Mouse (Mus musculus) hindbrain, postnatal 0 days (tissue): ENCODE data around the gene Mbnl2. TPM values are rescaled to one million over a fixed set of nuclear protein-coding genes. Genes with fewer than 3 reads are reported as not detected.

ENCODE experiments used
- ATAC-seq: fragments of 200-750 bp; cut with Nextera tagmentation; 2 replicates; pipeline ENCODE4 v1.8.0; 2017; ENCODE audit warnings: mild to moderate bottlenecking, moderate TSS enrichment, moderate library complexity
- DNase-seq: peaks from one replicate; pipeline ENCODE4 v3.0.0-alpha.2; 2015; ENCODE audit warnings: low spot score
- H3K27ac ChIP-seq: fragments of 300-500 bp; sonication (generic); 2 replicates; pipeline ENCODE4 v1.5.1; 2014; ENCODE audit warnings: mild to moderate bottlenecking
- H3K27me3 ChIP-seq: fragments of 300-500 bp; sonication (generic); 2 replicates; pipeline ENCODE4 v1.6.1; 2014; ENCODE audit warnings: low read length, mixed read lengths; ENCODE audit not compliant: insufficient read depth
- H3K36me3 ChIP-seq: fragments of 300-500 bp; sonication (generic); 2 replicates; pipeline ENCODE4 v1.6.1; 2014; ENCODE audit warnings: low read length, mixed read lengths; ENCODE audit not compliant: insufficient read depth
- H3K4me1 ChIP-seq: fragments of 300-500 bp; sonication (generic); 2 replicates; pipeline ENCODE4 v1.6.1; 2014; ENCODE audit warnings: antibody characterized with exemption, low read length, mixed read lengths; ENCODE audit not compliant: insufficient read depth
- H3K4me2 ChIP-seq: fragments of 300-500 bp; sonication (generic); 2 replicates; pipeline ENCODE4 v1.6.1; 2014; ENCODE audit warnings: low read depth, mild to moderate bottlenecking, low read length, moderate library complexity, mixed read lengths
- H3K4me3 ChIP-seq: fragments of 300-500 bp; sonication (generic); 2 replicates; pipeline ENCODE4 v1.5.1; 2014; ENCODE audit warnings: low read length
- H3K9ac ChIP-seq: fragments of 300-500 bp; sonication (generic); replicated peaks from 2 replicates; pipeline ENCODE4 v1.6.1; 2014; ENCODE audit warnings: mild to moderate bottlenecking, low read length, moderate library complexity, mixed read lengths
- H3K9me3 ChIP-seq: fragments of 300-500 bp; sonication (generic); 2 replicates; pipeline ENCODE4 v1.6.1; 2016; ENCODE audit warnings: low read length, mixed read lengths
- CTCF ChIP-seq: IDR thresholded peaks from 2 replicates; pipeline ENCODE4 v1.5.1; 2016; ENCODE audit warnings: antibody characterized with exemption, control low read depth, low read depth
- whole genome bisulfite sequencing: fragments of 180-500 bp; shearing (Covaris S2); extraction: QIAGEN DNeasy Blood & Tissue Kit; methylation state at CpG from one replicate; pipeline ENCODE4 v1.1.7; 2014; 5-methylcytosine and 5-hydroxymethylcytosine counted together
- polyA plus RNA-seq: library from polyadenylated mRNA; unstranded; fragments of >200 nt; fragmentation: Nextera tagmentation; extraction: Ambion mirVana; gene quantifications from 2 replicates; pipeline ENCODE4 v1.2.1, GENCODE M21; 2015
- total RNA-seq: library from RNA; depleted of rRNA; stranded (reverse); fragments of >200 nt; gene quantifications from 2 replicates; pipeline ENCODE4 v1.2.3, GENCODE M21; 2014

The Mbnl2 gene
- total and polyA plus RNA-seq, 2 experiments from 2014 or later: 28.6 to 78.3 TPM

GRCm38 (mm10) chr14:120347410-120348315 is 72.2 kb downstream of the Mbnl2 start:
- no peaks in the 10 kb centered on the region for H3K27me3 ChIP-seq
- H3K9me3 ChIP-seq: no peaks in the 10 kb centered on the region
- no peak for ATAC-seq
- no peaks in the 10 kb centered on the region for H3K36me3 ChIP-seq
- no peak overlapping the region for H3K4me3 ChIP-seq
- DNase-seq: no peak
- H3K4me2 ChIP-seq: no peak overlapping the region
- no peak overlapping the region for H3K9ac ChIP-seq
- peak; percentile 11; the same call in 1 of the 2 replicates for TF ChIP-seq CTCF
- H3K4me1 ChIP-seq: no peaks in the 10 kb centered on the region
- no peak overlapping the region for H3K27ac ChIP-seq
- 81% methylated on average over 11 of the region's 11 CpGs for WGBS

GRCm38 (mm10) chr14:120349332-120349731 is 73.9 kb downstream of the Mbnl2 start:
- no peak for DNase-seq
- WGBS: 88% methylated on average over 4 of the region's 4 CpGs

GRCm38 (mm10) chr14:120352136-120352843 is 76.8 kb downstream of the Mbnl2 start:
- DNase-seq (no peak), ATAC-seq (no peak)
- Histone ChIP-seq H3K27me3 (no peaks in the 10 kb centered on the region), H3K9me3 (no peaks in the 10 kb centered on the region), H3K36me3 (no peaks in the 10 kb centered on the region), H3K4me1 (peaks cover 5% of the 10 kb centered on the region), H3K27ac (no peak overlapping the region), H3K4me3 (no peak overlapping the region), H3K4me2 (no peak overlapping the region), H3K9ac (no peak overlapping the region)
- no peak for TF ChIP-seq CTCF
- 81% methylated on average over 14 of the region's 14 CpGs for WGBS

More at GRCm38 (mm10) chr14:120349332-120349731, 73.9 kb downstream of the Mbnl2 start:
- Histone ChIP-seq H3K27me3 (no peaks in the 10 kb centered on the region), H3K9ac (no peak overlapping the region), H3K4me2 (no peak overlapping the region), H3K27ac (no peak overlapping the region), H3K9me3 (no peaks in the 10 kb centered on the region), H3K36me3 (no peaks in the 10 kb centered on the region), H3K4me3 (no peak overlapping the region), H3K4me1 (no peaks in the 10 kb centered on the region)
- no peak for TF ChIP-seq CTCF
- no peak for ATAC-seq

GRCm38 (mm10) chr14:120353211-120353610 is 77.7 kb downstream of the Mbnl2 start:
- Histone ChIP-seq H3K4me2 (no peak overlapping the region), H3K36me3 (no peaks in the 10 kb centered on the region), H3K4me1 (peaks cover 5% of the 10 kb centered on the region), H3K27ac (no peak overlapping the region), H3K9me3 (no peaks in the 10 kb centered on the region), H3K4me3 (no peak overlapping the region), H3K9ac (no peak overlapping the region), H3K27me3 (no peaks in the 10 kb centered on the region)
- no peak for TF ChIP-seq CTCF
- 74% methylated on average over 11 of the region's 11 CpGs for WGBS
- DNase-seq (no peak), ATAC-seq (no peak)

GRCm38 (mm10) chr14:120354595-120354994 is 79.1 kb downstream of the Mbnl2 start:
- H3K27me3 ChIP-seq: no peaks in the 10 kb centered on the region
- H3K4me3 ChIP-seq: no peak overlapping the region
- no peak overlapping the region for H3K4me2 ChIP-seq
- H3K4me1 ChIP-seq: peaks cover 5% of the 10 kb centered on the region
- H3K9ac ChIP-seq: no peak overlapping the region
- DNase-seq: no peak
- H3K9me3 ChIP-seq: no peaks in the 10 kb centered on the region
- ATAC-seq: no peak
- H3K36me3 ChIP-seq: no peaks in the 10 kb centered on the region
- WGBS: 61% methylated on average over 6 of the region's 6 CpGs
- H3K27ac ChIP-seq: no peak overlapping the region
- no peak for TF ChIP-seq CTCF

- Histone ChIP-seq H3K36me3 (no peaks in the 10 kb centered on the region), H3K4me3 (no peak overlapping the region), H3K9me3 (no peaks in the 10 kb centered on the region), H3K4me2 (peak overlapping the region; percentile 28; the same call in 1 of the 2 replicates), H3K27me3 (no peaks in the 10 kb centered on the region), H3K9ac (no peak overlapping the region), H3K27ac (peak overlapping the region; percentile 41), H3K4me1 (peaks cover 5% of the 10 kb centered on the region)
- ATAC-seq (peak; percentile 84), DNase-seq (peak; percentile 72)
- 8% methylated on average over 14 of the region's 14 CpGs for WGBS
- no peak for TF ChIP-seq CTCF
These were observed 79.7 kb downstream of the Mbnl2 start for GRCm38 (mm10) chr14:120355040-120355741.
